Mouse (Mus musculus) stomach, postnatal 0 days (tissue): Measurements from ENCODE around the gene Inha. TPM values are rescaled to one million over a fixed set of nuclear protein-coding genes. Genes with fewer than 3 reads are reported as not detected.

Source experiments
- ATAC-seq: fragments of 200-750 bp; cut with Nextera tagmentation; 2 replicates; pipeline ENCODE4 v1.8.0; 2017; ENCODE audit not compliant: low FRiP score, low TSS enrichment
- DNase-seq: peaks from one replicate; pipeline ENCODE4 v3.0.0-alpha.2; 2016; ENCODE audit warnings: low spot score
- H3K27ac ChIP-seq: fragments of 300-500 bp; sonication (generic); replicated peaks from 2 replicates; pipeline ENCODE4 v1.5.1; 2014; ENCODE audit warnings: mild to moderate bottlenecking, control low read depth
- H3K27me3 ChIP-seq: fragments of 300-500 bp; sonication (generic); 2 replicates; pipeline ENCODE4 v1.6.1; 2014; ENCODE audit warnings: low read length; ENCODE audit not compliant: control insufficient read depth, insufficient read depth
- H3K36me3 ChIP-seq: fragments of 300-500 bp; sonication (generic); 2 replicates; pipeline ENCODE4 v1.6.1; 2014; ENCODE audit warnings: low read length, mixed read lengths; ENCODE audit not compliant: control insufficient read depth, insufficient read depth
- H3K4me1 ChIP-seq: fragments of 300-500 bp; sonication (generic); replicated peaks from 2 replicates; pipeline ENCODE4 v1.6.1; 2014; ENCODE audit warnings: antibody characterized with exemption; ENCODE audit not compliant: control insufficient read depth, insufficient read depth
- H3K4me2 ChIP-seq: fragments of 300-500 bp; sonication (generic); replicated peaks from 2 replicates; pipeline ENCODE4 v1.6.1; 2014; ENCODE audit warnings: low read depth, mild to moderate bottlenecking, control low read depth, moderate library complexity
- H3K4me3 ChIP-seq: fragments of 300-500 bp; sonication (generic); 2 replicates; pipeline ENCODE4 v1.5.1; 2014; ENCODE audit warnings: low read depth, low read length, control low read depth
- H3K9ac ChIP-seq: fragments of 300-500 bp; sonication (generic); 2 replicates; pipeline ENCODE4 v1.6.1; 2014; ENCODE audit warnings: mild to moderate bottlenecking, low read length, control low read depth, mixed read lengths
- H3K9me3 ChIP-seq: fragments of 300-500 bp; sonication (generic); 2 replicates; pipeline ENCODE4 v1.6.1; 2016; ENCODE audit warnings: low read length; ENCODE audit not compliant: control insufficient read depth
- CTCF ChIP-seq: IDR thresholded peaks from 2 replicates; pipeline ENCODE4 v1.5.1; 2016; ENCODE audit warnings: antibody characterized with exemption, low read depth, mild to moderate bottlenecking, moderate library complexity
- EP300 ChIP-seq: optimal IDR thresholded peaks from 2 replicates; pipeline ENCODE3; 2016; ENCODE audit warnings: antibody characterized with exemption
- WGBS: fragments of 180-500 bp; shearing (Covaris S2); extraction: QIAGEN DNeasy Blood & Tissue Kit; methylation state at CpG from one replicate; pipeline ENCODE4 v1.1.7; 2014; 5-methylcytosine and 5-hydroxymethylcytosine counted together
- polyA plus RNA-seq: library from polyadenylated mRNA; unstranded; fragments of >200 nt; fragmentation: Nextera tagmentation; extraction: Ambion mirVana; gene quantifications from 2 replicates; pipeline ENCODE4 v1.2.1, GENCODE M21; 2015

The Inha gene
- polyA plus RNA-seq, 1 experiment from 2014 or later = 4.7 TPM

GRCm38 (mm10) chr1:75549289-75550279, 42.7 kb downstream of the Inha start:
- Histone ChIP-seq H3K27me3 (no peaks in the 10 kb centered on the region), H3K9me3 (no peaks in the 10 kb centered on the region), H3K4me1 (no peaks in the 10 kb centered on the region), H3K4me2 (no peak overlapping the region), H3K4me3 (no peak overlapping the region), H3K36me3 (no peaks in the 10 kb centered on the region; the same call in 1 of the 2 replicates), H3K9ac (no peak overlapping the region), H3K27ac (no peak overlapping the region)
- TF ChIP-seq EP300 (no peak), CTCF (no peak)
- ATAC-seq (no peak), DNase-seq (no peak)
- 67% methylated on average over 17 of the region's 17 CpGs for WGBS

DNA sequence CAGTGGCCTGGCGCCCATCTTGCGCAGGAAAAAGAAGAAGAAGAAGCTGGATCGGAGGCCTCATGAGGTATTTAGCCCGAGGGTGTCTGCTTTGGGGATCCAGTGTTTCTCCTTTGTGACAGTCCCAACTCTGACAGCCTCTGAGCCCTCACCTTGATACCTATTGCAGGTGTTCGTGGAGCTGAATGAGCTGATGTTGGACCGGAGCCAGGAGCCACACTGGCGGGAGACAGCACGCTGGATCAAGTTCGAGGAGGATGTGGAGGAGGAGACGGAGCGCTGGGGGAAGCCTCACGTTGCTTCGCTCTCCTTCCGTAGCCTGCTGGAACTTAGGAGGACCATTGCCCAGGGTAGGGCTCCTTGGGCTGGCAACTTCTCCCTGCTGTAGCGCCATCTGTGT, 43.7 kb downstream of the Inha start:
- Histone ChIP-seq H3K4me2 (no peak overlapping the region), H3K9ac (no peak overlapping the region), H3K4me1 (no peaks in the 10 kb centered on the region), H3K27ac (no peak overlapping the region), H3K36me3 (no peaks in the 10 kb centered on the region; the same call in 1 of the 2 replicates), H3K4me3 (no peak overlapping the region), H3K9me3 (no peaks in the 10 kb centered on the region), H3K27me3 (no peaks in the 10 kb centered on the region)
- DNase-seq (no peak), ATAC-seq (no peak)
- TF ChIP-seq EP300 = no peak
- TF ChIP-seq CTCF = no peak
- WGBS = 71% methylated on average over 15 of the region's 15 CpGs

- whole genome bisulfite sequencing = 78% methylated on average over 7 of the region's 7 CpGs
- Histone ChIP-seq H3K36me3 (no peaks in the 10 kb centered on the region; the same call in 1 of the 2 replicates), H3K4me2 (no peak overlapping the region), H3K27me3 (no peaks in the 10 kb centered on the region), H3K27ac (no peak overlapping the region), H3K9ac (no peak overlapping the region), H3K4me1 (0 out of 2 replicates have a peak, but pooled peaks cover 2% of the 10 kb centered on the region), H3K4me3 (no peak overlapping the region), H3K9me3 (no peaks in the 10 kb centered on the region)
- ATAC-seq (no peak), DNase-seq (no peak)
- no peak for TF ChIP-seq EP300
- TF ChIP-seq CTCF = no peak
Observed at GRCm38 (mm10) chr1:75555680-75556079, 48.8 kb downstream of the Inha start.

DNA sequence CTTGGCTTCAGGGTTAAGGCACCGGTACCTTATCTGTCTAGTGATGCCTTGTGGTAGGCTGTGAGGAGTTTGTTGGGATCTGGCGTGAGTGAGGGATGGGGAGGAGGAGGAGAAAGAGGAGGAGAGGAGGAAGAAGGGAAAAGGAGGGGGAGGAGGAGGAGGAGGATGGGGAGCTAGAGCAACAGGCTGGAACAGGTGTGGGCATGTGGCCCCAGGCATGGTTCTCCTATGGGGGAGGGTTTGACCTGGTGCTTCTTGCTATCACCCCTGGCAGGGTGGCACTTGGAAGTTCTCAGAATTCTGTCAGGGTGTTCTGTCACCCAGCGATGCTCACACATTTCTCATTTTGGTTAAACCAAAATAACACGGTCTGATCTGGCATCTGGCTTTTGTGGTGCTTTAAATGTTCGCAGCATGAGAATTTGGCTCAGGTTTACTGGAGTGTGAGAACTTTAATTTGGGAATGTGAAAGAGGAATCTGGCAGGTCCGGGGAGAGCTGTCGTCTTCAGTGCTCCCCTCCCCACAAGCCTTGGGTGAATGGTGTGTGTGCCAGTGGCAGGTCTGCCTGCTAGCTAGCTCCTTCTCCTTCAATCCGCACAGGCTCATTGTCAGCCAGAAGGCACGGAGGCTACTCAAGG, 49.4 kb downstream of the Inha start:
- H3K27ac ChIP-seq = no peak overlapping the region
- no peaks in the 10 kb centered on the region for H3K36me3 ChIP-seq

DNA sequence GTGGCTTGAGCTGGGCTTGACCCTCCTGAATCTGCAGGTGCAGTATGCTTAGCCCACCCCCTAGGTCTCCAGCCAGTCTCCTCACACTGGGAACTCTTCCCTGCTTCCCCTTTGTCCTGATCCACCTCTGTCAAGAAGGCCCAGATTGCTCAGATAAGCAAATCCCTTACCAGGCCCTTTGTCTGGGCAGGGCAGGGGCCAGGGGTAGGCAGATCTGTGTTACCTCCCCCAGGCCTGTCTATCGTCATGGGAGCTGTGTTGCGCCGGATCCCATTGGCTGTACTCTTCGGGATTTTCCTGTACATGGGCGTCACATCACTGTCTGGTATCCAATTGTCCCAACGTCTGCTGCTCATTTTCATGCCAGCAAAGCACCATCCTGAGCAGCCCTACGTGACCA, 50.2 kb downstream of the Inha start:
- no peaks in the 10 kb centered on the region for H3K27me3 ChIP-seq
- ATAC-seq (no peak), DNase-seq (no peak)
- no peak overlapping the region for H3K4me2 ChIP-seq
- H3K27ac ChIP-seq = no peak overlapping the region
- no peaks in the 10 kb centered on the region for H3K9me3 ChIP-seq
- no peak overlapping the region for H3K4me3 ChIP-seq
- no peak overlapping the region for H3K9ac ChIP-seq
- WGBS = 90% methylated on average over 7 of the region's 7 CpGs
- H3K4me1 ChIP-seq = 0 out of 2 replicates have a peak, but pooled peaks cover 2% of the 10 kb centered on the region
- TF ChIP-seq EP300 = no peak
- TF ChIP-seq CTCF = no peak
- no peaks in the 10 kb centered on the region for H3K36me3 ChIP-seq

More for the DNA sequence above, 49.4 kb downstream of the Inha start:
- Histone ChIP-seq H3K9me3 (no peaks in the 10 kb centered on the region), H3K9ac (no peak overlapping the region), H3K4me2 (no peak overlapping the region), H3K4me3 (no peak overlapping the region), H3K27me3 (no peaks in the 10 kb centered on the region), H3K4me1 (0 out of 2 replicates have a peak, but pooled peaks cover 2% of the 10 kb centered on the region)
- ATAC-seq (no peak), DNase-seq (no peak)
- TF ChIP-seq CTCF = no peak
- TF ChIP-seq EP300 = no peak
- 83% methylated on average over 9 of the region's 9 CpGs for WGBS
